Mouse (Mus musculus) right cerebral cortex, adult 2 months (tissue): ENCODE measurements around the gene Plekha5.

Experiments
- DNase-seq, 2 experiments: peaks; one replicate each; pipeline ENCODE4 v3.0.0; 2021 to 2022; ENCODE audit warnings: low spot score in 2 of 2

The Plekha5 gene

DNA sequence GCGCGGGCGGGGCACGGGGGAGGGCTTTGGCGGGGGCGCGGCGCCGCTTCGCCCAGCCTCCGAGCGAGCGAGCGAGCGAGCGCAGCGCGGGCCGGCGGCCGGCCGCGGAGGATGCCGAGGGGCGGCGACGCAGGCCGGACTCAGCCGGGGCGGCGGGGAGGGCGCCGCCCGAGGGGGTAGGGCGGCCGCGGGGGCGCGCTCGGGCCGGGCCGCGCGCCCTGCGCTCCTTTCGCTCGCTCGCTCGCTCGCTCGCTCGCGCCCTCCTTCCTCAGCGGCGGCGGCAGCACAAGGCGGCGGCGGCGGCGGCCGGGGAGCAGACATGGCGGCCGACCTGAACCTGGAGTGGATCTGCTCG lies at the start of gene Plekha5:
Plekha5 (plus strand) TSS at position 209 of the 355 bp plus-strand sequence.
- peak in 1 of 2 experiments; percentile 13 for DNase-seq

DNA sequence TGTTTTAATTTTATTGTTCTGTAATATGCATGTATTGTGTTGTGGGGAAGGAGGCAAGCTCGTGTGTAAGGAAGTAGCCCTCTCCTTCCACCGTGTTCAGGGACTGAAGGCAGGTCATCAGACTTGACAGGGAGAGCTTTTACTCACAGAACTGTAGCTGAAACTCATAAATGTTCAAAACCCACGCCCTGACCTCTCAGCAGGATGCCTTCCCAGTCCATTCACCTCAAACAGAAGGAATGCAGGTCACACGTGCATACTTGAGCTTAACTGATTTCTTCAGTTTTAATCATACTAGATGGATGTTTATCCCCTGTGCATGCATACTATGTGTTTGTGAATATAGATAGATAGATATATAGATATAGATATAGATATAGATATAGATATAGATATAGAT lies 48.2 kb upstream of the Plekha5 start:
- no peak for DNase-seq

DNA sequence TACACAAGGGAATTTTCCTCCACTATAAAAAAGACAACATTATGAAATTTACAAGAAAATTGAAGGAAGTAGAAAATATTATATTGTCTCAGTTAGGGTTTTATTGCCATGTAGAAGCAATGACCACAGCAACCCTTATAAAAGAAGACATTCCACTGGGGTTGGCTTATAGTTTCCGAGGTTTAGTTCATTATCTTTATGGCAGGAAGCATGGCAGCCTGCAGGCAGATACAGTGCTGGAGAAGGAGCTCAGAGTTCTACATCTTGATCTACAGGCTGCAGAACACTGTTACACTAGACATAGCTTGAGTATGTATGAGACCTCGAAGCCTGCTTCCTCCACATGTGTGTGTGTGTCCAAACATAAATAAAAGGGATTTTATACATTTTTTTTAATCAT lies 43.3 kb upstream of the Plekha5 start:
- no peak for DNase-seq

DNA sequence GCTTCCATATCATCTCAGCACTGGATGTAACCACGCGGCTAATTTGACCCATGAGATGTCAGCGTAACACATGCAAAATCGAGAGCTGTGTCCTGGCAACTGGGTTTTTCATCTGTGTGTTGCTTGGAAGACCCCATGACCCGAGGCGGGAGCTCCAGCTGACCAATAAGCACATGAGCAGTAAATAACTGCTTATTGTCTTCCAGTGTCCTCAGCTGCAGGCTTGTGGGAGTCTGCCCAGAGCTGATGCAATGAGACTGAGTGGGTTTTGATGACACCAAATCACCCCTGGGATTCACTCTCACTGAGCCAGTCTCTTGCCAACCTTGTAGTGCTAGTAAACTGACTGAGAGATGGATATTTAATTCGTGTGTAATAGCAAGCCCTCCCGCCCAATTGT lies 42.7 kb upstream of the Plekha5 start:
- DNase-seq: no peak

DNA sequence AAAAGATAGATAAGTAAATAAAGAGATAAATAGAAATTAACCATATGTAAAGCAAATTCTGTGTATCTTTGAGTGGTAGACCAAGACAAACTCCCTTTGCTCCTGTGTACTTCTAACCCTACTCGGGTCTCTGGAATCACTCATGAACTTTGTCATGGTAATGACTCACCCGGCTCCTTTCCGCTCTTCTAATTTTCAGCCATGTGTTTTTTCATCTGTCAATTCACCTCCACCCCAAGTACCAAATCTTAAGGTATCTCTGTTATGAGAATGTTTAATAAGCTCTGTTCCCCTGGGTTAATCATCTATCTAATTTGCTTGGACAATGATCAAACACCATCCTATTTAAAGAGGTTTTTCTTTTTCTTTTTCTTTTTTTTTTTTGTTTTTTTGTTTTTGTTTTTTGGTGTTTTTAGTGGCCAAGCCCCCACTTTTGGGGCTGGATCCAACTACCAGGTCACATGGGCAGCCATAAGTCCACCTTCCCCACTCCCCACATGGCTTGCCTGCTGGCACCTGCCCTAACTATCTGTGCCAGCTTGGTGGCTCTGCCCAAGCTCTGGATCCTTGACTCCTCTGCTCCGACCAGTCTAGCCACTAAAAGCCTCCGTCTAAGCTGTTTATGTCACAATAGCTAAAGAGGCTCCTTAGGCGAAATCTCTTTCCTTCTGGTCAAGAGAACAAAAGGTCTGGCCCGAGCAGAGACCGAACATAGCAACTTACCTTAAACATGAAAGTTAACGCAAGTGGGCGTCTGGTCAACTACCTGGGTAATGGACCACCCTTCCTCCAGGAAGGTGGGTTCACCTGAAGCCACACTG lies 40.1 kb upstream of the Plekha5 start:
- no peak for DNase-seq

DNA sequence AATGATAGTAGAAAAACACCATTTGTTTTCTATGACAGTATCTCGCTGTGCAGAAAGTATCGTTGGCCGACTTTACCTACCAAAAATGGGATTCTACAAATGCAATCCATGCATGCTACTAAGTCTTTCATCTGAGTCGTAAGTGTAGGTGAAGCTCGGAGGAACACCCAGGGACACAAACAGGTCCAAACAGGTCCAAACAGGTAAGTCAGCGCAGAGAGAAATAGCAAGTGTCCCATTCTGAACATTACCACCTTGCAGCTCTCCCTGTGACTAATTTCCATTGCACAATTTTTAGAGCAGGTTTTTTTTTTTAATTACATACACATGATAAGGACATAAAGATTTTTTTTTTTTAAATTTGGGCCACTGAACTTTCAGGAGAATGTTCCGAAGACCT lies 27.2 kb upstream of the Plekha5 start:
- no peak for DNase-seq

DNA sequence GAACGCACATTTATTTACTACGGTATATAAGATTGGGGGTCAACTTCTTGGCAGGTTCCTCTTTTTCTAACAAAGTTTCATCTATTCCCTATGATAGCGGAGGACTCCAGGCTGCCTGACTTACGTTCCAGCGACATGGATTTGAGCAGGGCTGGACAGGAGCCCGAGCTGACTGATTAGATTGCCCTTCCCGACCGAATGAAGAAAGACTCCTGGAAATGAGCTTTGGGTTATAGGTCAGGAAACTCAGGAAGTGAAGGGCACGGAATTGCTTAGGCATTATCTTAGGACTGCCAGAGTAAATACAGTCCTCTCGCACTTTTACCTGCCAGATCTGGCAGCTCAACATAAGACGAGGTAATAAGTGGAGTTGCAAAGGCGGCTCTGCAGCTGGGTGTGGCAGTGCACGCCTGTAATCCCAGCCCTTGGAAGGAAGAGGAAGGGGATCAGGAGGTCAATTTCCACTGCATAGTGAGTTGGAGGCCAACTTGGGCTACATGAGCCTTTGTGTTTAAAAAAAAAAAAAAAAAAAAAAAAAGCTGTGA lies 21.0 kb upstream of the Plekha5 start:
- no peak for DNase-seq

DNA sequence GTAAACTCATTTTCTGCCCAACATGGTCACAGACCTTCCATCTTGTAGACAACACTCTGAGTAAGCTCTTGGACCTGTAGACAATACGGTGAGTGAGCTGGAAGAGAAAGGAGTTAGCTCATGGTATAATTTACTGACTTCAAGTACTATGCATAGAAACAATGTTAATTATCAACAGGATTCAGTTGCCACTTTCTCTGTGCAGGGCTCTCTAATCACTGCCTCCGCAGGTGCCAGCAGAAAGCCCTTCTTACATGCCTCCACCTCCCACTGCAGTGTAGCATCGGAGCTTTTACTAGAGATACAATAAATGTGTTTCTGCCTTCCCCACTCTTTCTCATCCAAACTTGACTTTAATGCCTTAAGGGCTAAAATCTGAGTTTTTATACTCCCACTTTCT lies 11.9 kb upstream of the Plekha5 start:
- DNase-seq: no peak

DNA sequence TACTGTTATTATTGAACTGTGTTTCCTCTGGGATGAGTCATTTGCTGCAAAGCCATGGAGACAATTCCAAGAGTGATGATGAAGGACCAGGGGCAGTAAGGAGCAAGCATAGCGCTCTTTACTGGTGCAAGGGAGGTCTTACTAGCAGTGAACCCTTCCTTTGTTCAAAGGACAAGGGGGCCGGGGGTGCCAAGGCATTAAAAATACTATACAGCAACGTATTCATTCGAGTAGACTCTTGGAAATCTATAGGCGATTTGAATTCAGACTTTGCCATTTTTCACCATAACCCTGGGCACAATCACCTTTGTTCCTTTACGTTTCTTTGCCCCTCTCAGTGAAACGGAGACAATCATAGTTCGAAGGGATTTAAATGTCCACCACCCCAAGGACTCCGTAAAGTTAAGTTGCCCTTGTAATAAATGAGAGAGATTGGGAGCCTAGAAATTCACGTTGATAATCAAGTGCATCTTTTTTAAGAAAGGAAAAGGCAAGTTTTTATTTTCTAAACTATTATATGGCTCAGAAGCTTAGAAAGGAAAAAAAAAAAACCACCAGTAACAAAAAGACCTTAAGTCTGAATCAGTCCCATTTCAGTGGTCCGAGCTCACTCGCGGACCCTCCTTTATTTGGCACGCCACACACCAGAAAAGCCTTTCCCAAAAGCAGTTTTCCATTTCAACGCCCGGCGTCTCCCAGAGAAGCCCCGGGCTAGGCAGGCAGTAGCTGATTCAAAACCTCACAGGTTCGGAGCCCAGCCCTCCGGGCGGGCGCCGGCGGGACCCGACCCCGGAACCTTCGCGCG lies 611 bp upstream of the Plekha5 start:
- peak; percentile 37 to 40 for DNase-seq

DNA sequence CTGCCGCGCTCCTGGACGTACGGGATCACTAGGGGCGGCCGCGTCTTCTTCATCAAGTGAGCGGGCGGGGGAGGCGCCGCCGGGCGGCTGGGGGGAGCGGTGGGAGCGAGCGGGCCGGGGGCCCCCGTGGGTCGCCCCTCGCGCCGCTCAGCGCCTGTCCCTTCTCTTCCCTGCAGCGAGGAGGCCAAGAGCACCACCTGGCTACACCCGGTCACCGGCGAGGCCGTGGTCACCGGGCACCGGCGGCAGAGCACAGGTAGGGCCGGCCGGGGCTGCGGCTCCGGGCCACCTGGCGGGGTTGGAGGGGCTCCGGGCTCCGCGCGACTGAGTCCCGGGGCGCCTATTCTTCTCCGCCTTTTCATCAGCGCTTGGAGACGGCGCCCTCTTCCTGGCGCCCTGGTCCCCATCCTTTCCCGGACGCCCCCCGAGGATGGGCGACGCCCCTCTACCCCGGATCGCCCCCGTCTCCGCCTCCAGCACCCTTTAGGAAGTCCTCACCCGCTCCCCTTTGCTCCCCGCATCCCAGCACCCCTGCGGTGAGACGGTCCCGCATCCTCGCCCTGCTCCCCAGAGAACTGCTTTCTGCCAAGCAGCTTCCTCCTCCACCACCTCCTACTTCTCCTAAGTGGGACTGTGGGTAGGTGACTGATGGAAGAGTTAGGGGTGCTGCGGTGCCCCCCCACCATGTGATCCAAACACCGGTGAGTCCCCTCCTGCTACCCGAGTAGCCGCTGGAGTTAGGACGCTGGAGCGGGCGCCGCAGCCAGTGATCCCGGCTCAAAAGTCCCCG lies 542 bp downstream of the Plekha5 start:
- DNase-seq: peak; percentile 48 to 64

DNA sequence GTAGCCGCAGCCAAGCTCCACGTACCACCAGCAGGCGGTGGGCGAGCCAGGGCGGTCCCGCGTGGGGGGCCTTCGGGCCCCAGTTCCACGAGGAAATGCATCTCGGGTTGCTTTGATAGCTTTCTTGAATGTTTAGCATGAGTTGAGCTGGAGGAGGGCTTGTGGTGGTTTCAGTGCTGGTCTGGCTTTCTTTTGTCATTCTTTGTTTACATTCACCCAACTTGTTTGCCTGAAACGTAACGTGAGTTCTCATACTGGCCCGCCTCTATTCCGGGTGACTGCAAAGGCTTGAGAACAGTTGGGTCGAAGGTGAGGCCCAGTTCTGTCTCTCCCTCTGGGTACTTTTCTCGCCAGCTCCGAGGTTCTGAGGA lies 1.1 kb downstream of the Plekha5 start:
- peak in 1 of 2 experiments; percentile 39 for DNase-seq

DNA sequence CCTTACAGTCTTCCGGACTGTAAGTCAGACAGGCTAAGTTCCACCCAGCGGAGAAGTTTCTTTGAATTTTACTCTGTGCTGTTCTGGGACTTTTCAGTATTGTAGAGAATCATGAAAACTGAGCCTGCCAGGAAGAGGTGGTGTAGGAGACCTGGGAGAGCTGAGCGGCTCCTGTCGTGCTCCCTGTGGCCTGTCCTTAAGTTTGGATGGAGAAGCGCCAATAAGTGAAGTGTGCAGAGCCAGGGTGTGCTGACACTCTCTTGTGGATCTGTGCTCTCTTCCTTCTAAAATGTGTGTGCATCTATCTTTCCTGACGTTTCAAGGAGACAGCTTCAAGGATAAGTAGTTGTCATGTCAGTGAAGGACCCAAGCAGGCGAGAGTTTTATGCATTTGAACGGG lies 5.4 kb downstream of the Plekha5 start:
- no peak for DNase-seq

DNA sequence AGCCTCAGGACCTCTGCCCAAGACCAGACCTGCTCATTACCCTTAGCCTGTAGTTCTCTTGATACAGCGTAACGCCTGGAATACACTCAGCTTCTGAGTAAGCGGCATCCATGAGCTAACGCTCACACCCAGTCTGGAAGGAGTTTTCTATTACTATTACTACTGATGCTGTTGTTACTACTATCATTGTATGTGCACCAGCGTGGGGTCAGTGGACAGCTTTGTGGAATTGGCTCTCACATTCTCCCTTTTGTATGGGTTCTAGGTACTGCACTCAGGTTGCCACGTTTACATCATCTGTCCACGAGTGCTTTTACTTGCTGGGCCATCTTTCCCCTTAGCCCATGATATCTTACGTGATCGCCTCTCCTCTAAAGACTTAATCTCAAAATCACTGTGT lies 8.5 kb downstream of the Plekha5 start:
- no peak for DNase-seq

DNA sequence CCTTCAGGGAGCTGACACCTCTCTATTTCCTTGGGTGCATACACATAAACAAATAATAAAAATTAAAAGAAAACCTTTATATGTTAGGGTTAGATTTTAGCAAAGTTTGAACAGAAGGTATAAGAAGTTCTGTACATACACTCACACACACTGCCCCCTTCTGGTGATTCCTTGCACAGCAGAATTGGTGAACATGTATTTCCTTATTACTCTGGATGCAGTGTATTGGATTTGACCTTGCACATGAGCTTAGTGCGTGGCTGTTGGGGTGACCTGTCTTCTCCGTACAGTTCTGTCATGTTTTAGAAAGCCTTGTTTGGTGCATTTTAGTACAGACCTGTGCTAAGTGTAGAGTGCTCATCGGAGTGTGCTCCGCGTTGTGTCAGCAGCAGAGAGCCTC lies 19.5 kb downstream of the Plekha5 start:
- DNase-seq: peak; percentile 62 to 70

DNA sequence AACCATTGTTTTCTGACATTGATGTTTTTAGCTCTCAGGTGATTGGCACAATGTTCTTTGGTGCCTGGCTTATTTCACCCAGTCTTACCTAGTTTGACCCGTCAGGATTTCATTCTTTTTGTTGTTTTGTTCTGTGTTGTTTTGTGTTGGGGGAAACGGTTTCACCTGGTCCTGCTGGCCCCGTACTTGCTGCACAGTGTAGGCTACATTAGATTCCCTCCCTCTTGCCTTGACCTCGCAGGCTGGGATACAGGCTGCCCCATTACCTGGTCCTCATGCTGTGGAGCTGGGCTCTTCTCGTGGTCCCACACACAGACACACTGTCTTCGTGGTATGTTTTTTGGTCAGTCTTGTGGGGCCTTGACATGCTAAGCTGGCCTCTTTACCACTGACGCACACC lies 20.3 kb downstream of the Plekha5 start:
- no peak for DNase-seq

DNA sequence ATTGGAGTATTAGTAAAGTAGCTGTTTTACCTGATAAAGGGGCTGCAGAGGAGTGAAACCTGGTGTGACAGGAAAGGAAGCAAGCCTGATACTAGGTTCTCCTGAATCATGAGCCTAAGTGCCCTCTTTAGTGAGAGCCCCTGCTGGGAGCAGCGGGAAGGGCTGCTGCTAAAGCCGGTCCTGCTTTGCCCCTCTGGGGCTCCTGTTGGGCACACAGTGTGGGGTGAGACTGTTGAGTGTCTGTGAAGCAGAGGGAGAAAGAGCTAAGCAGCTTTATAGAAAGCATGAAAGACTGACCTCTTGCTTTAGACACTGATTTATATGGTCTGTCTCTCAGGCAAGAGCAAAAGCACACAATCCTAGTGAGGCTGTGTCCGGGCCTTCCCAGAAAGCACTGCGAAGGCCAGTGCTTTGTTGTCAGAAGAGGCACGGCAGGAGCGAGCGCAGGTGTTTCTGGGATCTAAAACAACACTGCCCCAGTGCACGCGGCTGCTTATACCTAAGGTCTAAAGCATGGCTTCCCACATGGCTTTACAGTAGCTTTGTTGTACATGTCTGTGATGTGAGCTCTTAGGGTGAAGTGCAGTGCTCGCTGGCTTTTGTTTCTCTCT lies 21.1 kb downstream of the Plekha5 start:
- no peak for DNase-seq

DNA sequence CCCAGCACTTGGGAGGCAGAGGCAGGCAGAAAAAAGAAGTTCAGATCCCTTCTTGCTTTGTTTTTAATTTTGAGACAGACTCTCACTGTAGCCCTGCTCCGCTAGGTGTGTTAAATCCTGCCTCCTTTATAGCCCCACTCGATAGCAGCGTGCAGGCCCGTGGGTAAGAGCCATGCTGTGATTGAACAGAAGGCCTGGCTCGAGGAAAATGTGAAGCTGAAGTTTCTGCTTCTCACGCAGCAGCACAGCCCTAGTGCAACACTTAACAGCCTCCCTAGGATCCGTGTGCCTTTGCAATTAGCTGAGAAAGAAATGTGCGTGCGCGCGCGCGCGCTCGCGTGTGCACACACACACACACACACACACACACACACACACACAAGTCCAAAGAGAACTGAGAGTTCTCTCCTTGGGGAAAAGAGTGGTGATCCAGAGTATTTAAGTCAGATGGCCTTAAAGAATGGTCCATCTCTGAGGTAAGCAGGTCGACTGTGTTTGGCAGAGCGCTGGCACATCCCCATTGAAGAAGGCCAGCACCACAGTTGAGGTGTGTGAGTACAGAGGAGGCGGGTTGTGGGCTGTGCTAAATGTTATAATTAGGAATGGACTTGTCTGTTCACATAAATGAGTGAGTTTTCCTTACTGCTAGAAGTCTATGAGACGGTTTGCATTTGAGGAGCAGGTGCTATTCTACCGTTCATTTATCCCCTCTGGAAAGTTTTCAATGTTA lies 24.3 kb downstream of the Plekha5 start:
- DNase-seq: no peak

DNA sequence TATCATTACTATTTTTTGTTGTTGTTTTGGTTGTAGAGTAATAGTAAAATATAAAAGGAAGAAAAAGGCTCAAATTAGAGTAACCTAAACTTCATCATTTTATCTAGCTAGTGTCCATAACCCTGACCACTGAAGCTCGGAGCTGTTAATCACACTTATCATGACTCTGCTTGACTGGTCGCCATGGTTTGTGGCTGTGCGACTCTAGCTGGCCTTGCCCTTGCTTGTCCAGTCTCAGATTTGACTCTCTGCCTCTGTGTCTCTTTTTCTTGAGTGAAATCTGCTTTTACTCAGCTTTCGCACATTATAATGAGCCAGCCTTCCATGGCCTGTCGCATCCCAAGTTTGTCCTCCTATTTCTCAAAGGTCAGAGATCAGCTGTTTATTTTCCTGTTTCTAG lies 26.8 kb downstream of the Plekha5 start:
- no peak for DNase-seq

DNA sequence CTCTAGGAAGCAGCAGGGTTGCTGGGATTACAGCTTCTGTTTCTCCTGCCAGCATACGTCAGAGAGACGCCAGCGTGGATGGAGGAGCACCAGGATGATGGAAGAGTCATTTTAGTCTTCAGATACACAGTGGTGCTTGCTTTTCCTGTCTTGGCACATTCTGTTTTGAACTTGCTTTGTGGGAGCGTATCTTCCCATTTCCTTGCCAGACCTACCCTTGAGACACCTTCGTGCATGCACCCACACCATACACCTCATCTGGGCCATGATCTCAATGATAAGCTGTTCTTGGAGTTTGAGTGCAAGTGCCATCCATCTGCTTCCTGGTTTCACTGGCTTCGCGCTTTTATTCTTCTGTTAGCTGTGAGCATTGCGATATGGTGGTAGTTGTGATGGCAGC lies 28.9 kb downstream of the Plekha5 start:
- no peak for DNase-seq

DNA sequence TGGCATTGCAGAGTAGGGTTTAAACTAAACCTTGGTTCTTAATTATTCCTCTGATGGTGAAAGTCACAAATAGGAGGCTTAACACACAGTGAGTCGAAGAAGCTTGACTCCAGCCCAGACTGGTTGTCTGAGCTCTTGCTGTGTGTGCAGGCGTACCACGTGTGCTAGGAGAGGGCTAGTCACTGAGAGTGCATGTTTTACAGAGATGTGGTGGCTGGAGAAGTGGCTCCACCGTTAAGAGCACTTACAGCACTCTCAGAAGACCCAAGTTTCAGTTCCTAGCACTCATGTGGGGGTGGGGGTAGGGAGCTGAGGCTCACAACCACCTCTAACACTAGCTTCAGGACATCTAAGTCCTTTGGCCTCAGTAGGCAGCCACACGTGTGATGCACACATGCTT lies 29.6 kb downstream of the Plekha5 start:
- DNase-seq: no peak

DNA sequence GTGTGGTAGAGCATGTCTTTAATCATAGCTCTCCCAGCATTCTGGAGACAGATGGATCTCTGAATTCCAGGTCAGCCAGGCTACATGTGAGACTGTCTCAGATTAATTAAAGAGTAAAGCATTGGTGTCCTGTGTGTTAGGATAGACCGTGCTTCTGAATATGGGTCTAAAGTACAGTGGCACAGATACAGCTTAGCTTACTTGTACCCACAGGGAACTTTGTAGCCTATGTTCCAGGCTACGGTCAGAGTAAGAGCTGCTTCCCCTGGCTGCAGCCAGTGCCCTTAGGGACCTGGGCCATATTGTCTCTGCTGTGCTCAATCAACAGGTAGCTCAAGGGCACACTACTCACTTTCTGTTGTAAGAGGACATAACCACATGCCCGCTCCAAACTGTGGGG lies 30.5 kb downstream of the Plekha5 start:
- DNase-seq: no peak
